Mouse (Mus musculus): ENCODE data around the gene Add2. TPM values are rescaled to one million over a fixed set of nuclear protein-coding genes. Genes with fewer than 3 reads are reported as not detected.

Add2 gene
- polyA plus RNA-seq, 1 experiment from 2014 or later, result 19.1 TPM

DNA sequence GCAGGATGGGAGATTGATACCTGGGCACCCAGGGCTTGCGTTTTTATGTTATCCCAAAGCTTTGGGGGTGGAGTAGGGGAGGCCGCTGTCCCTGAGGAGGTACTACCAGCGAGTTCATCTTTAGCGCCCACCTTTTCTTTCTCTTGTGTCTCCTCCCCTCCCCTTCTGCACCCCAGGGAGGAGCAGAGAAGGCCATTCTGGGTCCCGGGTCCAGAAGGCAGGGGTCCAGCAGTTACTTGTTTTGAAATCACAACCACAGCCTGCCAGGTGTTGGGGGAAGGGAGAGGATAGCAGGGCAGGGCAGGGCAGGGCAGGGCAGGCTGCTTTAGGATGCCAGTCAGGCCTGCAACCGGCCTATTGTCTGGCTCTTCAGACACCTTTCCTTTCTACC lies 837 bp downstream of the Add2 start:
- Histone ChIP-seq H3K27ac (replicated peaks; ENCODE audit: low read depth, low read length) (no peak overlapping the region), H3K9ac (replicated peaks; ENCODE audit: low read length) (peak overlapping the region; percentile 86), H3K4me2 (ENCODE audit: low read depth, low read length) (peak overlapping the region; percentile 95), H3K4me3 (ENCODE audit: low read depth, low read length) (peak overlapping the region; percentile 57), H3K4me1 (ENCODE audit: control insufficient read depth, insufficient read depth, low read length) (no peaks in the 10 kb centered on the region), H3K27me3 (ENCODE audit: control insufficient read depth, insufficient read depth, low read length) (no peaks in the 10 kb centered on the region; the same call in 1 of the 2 replicates), H3K36me3 (replicated peaks; ENCODE audit: control insufficient read depth, insufficient read depth, low read depth, low read length) (no peaks in the 10 kb centered on the region), H3K9me3 (replicated peaks; ENCODE audit: control insufficient read depth, low read length) (no peaks in the 10 kb centered on the region)
- no peak for ATAC-seq (replicated peaks; ENCODE audit: insufficient number of reproducible peaks, low FRiP score, low TSS enrichment, low read depth)
- WGBS, result 8% methylated on average over 6 of the region's 6 CpGs
- no peak for DNase-seq (ENCODE audit: low spot score)

DNA sequence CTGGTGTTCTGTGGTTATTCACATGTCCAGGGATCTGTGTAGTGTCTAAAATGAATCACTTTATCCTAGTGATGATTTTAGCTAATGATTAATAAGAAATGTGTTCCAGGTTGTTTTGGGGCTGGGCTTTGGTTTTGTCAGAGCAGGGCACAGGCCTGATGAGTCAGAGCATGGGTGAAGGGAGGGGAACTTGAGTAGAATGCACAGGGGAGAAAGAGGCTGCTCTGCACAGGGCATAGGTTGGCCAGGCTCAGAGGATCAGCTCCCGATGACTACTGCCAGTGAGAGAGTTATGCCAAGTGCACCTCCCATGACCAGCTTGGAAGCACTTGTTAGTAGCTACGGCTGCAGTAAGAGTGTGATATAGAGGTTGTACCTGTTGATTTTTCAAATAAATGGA lies 3.0 kb downstream of the Add2 start:
- H3K36me3 ChIP-seq (replicated peaks; ENCODE audit: control insufficient read depth, insufficient read depth, low read depth, low read length), result no peaks in the 10 kb centered on the region
- ATAC-seq (replicated peaks; ENCODE audit: insufficient number of reproducible peaks, low FRiP score, low TSS enrichment, low read depth), result no peak
- H3K4me3 ChIP-seq (ENCODE audit: low read depth, low read length), result no peak overlapping the region
- WGBS, result 96% methylated on average over 2 of the region's 2 CpGs
- no peak overlapping the region for H3K9ac ChIP-seq (replicated peaks; ENCODE audit: low read length)
- no peak overlapping the region for H3K4me2 ChIP-seq (ENCODE audit: low read depth, low read length)
- no peaks in the 10 kb centered on the region for H3K4me1 ChIP-seq (ENCODE audit: control insufficient read depth, insufficient read depth, low read length)
- no peak for DNase-seq (ENCODE audit: low spot score)
- H3K27me3 ChIP-seq (ENCODE audit: control insufficient read depth, insufficient read depth, low read length), result no peaks in the 10 kb centered on the region; the same call in 1 of the 2 replicates
- no peak overlapping the region for H3K27ac ChIP-seq (replicated peaks; ENCODE audit: low read depth, low read length)
- H3K9me3 ChIP-seq (replicated peaks; ENCODE audit: control insufficient read depth, low read length), result no peaks in the 10 kb centered on the region

DNA sequence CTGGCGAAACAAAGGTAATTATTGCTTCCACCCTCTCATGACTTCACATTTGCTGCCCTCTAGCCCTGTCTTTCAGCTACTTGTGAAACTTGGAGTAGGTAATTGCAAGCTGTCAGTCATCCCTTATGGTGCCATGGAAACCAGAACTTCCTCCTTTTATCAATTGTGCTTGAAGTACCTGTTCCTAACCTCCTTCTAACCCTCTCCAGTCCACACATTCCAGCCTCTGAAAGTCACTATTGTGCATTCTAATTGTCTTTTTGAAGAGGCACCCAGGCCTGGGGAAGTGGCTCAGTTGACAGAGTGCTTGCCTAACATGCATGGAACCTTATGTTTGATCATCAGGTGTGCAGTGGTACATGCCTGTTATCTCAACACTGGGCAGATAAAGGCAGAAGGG lies 5.2 kb downstream of the Add2 start:
- no peaks in the 10 kb centered on the region for H3K36me3 ChIP-seq (replicated peaks; ENCODE audit: control insufficient read depth, insufficient read depth, low read depth, low read length)
- DNase-seq (ENCODE audit: low spot score) (no peak), ATAC-seq (replicated peaks; ENCODE audit: insufficient number of reproducible peaks, low FRiP score, low TSS enrichment, low read depth) (no peak)
- no peak overlapping the region for H3K4me2 ChIP-seq (ENCODE audit: low read depth, low read length)
- H3K4me3 ChIP-seq (ENCODE audit: low read depth, low read length), result no peak overlapping the region
- 74% methylated on average over 1 of the region's 1 CpGs for WGBS
- H3K27me3 ChIP-seq (ENCODE audit: control insufficient read depth, insufficient read depth, low read length), result no peaks in the 10 kb centered on the region; the same call in 1 of the 2 replicates
- H3K9ac ChIP-seq (replicated peaks; ENCODE audit: low read length), result no peak overlapping the region
- no peak overlapping the region for H3K27ac ChIP-seq (replicated peaks; ENCODE audit: low read depth, low read length)
- H3K4me1 ChIP-seq (ENCODE audit: control insufficient read depth, insufficient read depth, low read length), result no peaks in the 10 kb centered on the region
- H3K9me3 ChIP-seq (replicated peaks; ENCODE audit: control insufficient read depth, low read length), result no peaks in the 10 kb centered on the region

DNA sequence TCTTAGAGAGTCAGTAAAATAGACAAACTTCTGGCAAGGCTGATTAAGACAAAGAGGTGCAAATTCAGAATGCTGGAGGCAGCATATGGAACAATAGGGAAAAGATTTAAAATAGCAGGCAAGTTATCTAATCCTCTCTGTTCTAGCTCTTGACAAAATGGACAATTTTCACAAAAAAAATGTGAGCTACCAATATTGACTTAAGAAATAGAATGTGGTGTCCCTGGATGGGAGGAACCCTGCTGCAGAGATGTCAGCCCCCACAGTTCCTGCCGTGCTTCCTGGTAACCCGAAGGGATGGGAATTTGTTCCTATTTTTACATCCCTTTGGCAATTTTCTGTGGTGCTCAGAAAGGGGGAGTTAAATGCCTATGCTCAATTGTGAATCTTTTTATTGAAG lies 10.4 kb downstream of the Add2 start:
- no peaks in the 10 kb centered on the region for H3K36me3 ChIP-seq (replicated peaks; ENCODE audit: control insufficient read depth, insufficient read depth, low read depth, low read length)
- WGBS, result 73% methylated on average over 2 of the region's 2 CpGs
- H3K4me2 ChIP-seq (ENCODE audit: low read depth, low read length), result no peak overlapping the region
- H3K4me1 ChIP-seq (ENCODE audit: control insufficient read depth, insufficient read depth, low read length), result no peaks in the 10 kb centered on the region
- H3K27me3 ChIP-seq (ENCODE audit: control insufficient read depth, insufficient read depth, low read length), result no peaks in the 10 kb centered on the region
- H3K9me3 ChIP-seq (replicated peaks; ENCODE audit: control insufficient read depth, low read length), result no peaks in the 10 kb centered on the region
- DNase-seq (ENCODE audit: low spot score) (no peak), ATAC-seq (replicated peaks; ENCODE audit: insufficient number of reproducible peaks, low FRiP score, low TSS enrichment, low read depth) (no peak)
- no peak overlapping the region for H3K27ac ChIP-seq (replicated peaks; ENCODE audit: low read depth, low read length)
- H3K9ac ChIP-seq (replicated peaks; ENCODE audit: low read length), result no peak overlapping the region
- no peak overlapping the region for H3K4me3 ChIP-seq (ENCODE audit: low read depth, low read length)

DNA sequence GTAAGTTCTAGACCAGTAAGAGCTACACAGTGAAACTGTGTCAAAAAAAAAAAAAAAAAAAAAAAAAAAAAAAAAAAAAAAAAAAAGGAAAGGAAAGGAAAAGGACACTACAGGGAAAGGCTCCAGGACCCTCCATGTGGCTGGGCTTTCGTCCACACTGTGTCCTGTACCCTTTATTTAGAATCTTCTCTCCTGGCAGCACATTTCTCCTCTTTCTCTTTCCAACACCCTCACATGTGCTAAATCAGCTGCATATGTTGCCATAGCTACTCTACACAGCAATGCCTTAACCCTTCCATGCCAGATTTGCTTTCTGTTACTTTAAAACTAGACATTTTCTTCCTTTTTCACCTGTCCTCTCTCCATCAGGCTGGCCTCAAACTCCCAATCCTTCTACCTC lies 11.7 kb downstream of the Add2 start:
- H3K36me3 ChIP-seq (replicated peaks; ENCODE audit: control insufficient read depth, insufficient read depth, low read depth, low read length), result no peaks in the 10 kb centered on the region
- no peaks in the 10 kb centered on the region for H3K27me3 ChIP-seq (ENCODE audit: control insufficient read depth, insufficient read depth, low read length)
- H3K4me3 ChIP-seq (ENCODE audit: low read depth, low read length), result no peak overlapping the region
- H3K27ac ChIP-seq (replicated peaks; ENCODE audit: low read depth, low read length), result no peak overlapping the region
- ATAC-seq (replicated peaks; ENCODE audit: insufficient number of reproducible peaks, low FRiP score, low TSS enrichment, low read depth), result no peak
- H3K9ac ChIP-seq (replicated peaks; ENCODE audit: low read length), result no peak overlapping the region
- H3K4me1 ChIP-seq (ENCODE audit: control insufficient read depth, insufficient read depth, low read length), result no peaks in the 10 kb centered on the region
- H3K9me3 ChIP-seq (replicated peaks; ENCODE audit: control insufficient read depth, low read length), result no peaks in the 10 kb centered on the region
- no peak overlapping the region for H3K4me2 ChIP-seq (ENCODE audit: low read depth, low read length)
- WGBS, result 44% methylated on average over 1 of the region's 1 CpGs
- DNase-seq (ENCODE audit: low spot score), result no peak

DNA sequence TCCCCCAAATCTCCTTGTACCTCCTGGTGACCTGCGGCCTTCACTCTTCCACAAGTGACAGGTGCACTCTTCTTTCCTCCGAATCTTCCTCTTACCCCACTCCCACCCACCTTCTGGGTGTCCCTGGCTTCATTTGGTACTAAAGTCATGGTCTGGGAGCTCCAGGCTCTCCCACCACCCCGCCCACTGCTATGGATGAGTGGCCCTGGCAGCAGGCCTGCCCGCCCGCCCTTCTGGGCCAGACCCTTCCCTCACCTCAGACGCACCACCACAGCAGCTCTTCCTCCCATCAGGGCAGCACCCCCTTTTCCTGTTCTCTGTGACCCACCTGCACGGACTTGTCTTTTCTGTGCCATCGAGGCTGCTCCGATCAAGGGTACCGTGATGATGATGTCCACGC lies 19.0 kb downstream of the Add2 start:
- Histone ChIP-seq H3K4me3 (ENCODE audit: low read depth, low read length) (no peak overlapping the region), H3K4me1 (ENCODE audit: control insufficient read depth, insufficient read depth, low read length) (no peaks in the 10 kb centered on the region), H3K27ac (replicated peaks; ENCODE audit: low read depth, low read length) (no peak overlapping the region), H3K36me3 (replicated peaks; ENCODE audit: control insufficient read depth, insufficient read depth, low read depth, low read length) (no peaks in the 10 kb centered on the region), H3K9ac (replicated peaks; ENCODE audit: low read length) (no peak overlapping the region), H3K9me3 (replicated peaks; ENCODE audit: control insufficient read depth, low read length) (no peaks in the 10 kb centered on the region), H3K4me2 (ENCODE audit: low read depth, low read length) (no peak overlapping the region), H3K27me3 (ENCODE audit: control insufficient read depth, insufficient read depth, low read length) (no peaks in the 10 kb centered on the region)
- DNase-seq (ENCODE audit: low spot score) (no peak), ATAC-seq (replicated peaks; ENCODE audit: insufficient number of reproducible peaks, low FRiP score, low TSS enrichment, low read depth) (no peak)
- WGBS, result 88% methylated on average over 11 of the region's 11 CpGs

DNA sequence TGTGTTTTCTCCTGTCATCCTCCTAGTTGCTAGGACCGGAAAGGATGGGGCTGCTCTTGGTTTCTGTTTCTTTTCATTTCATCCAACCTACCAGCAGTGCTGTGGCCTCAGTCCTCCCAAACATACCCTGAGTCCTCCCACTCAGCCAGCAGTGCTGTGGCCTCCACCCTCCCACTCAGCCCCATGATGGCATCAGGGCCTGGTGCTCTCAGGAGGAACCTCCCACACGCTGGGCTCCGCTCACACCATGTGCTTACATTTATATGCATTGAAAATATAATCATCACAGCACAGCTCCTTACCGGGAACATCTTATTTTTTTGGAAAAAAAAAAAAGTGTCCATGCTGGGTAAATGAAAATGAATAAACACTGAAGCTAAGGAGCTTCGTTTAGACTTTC lies 20.0 kb downstream of the Add2 start:
- 88% methylated on average over 5 of the region's 5 CpGs for WGBS
- ATAC-seq (replicated peaks; ENCODE audit: insufficient number of reproducible peaks, low FRiP score, low TSS enrichment, low read depth) (no peak), DNase-seq (ENCODE audit: low spot score) (no peak)
- Histone ChIP-seq H3K4me3 (ENCODE audit: low read depth, low read length) (no peak overlapping the region), H3K27me3 (ENCODE audit: control insufficient read depth, insufficient read depth, low read length) (no peaks in the 10 kb centered on the region), H3K36me3 (replicated peaks; ENCODE audit: control insufficient read depth, insufficient read depth, low read depth, low read length) (no peaks in the 10 kb centered on the region), H3K4me1 (ENCODE audit: control insufficient read depth, insufficient read depth, low read length) (no peaks in the 10 kb centered on the region), H3K9me3 (replicated peaks; ENCODE audit: control insufficient read depth, low read length) (no peaks in the 10 kb centered on the region), H3K27ac (replicated peaks; ENCODE audit: low read depth, low read length) (no peak overlapping the region), H3K4me2 (ENCODE audit: low read depth, low read length) (no peak overlapping the region), H3K9ac (replicated peaks; ENCODE audit: low read length) (no peak overlapping the region)

DNA sequence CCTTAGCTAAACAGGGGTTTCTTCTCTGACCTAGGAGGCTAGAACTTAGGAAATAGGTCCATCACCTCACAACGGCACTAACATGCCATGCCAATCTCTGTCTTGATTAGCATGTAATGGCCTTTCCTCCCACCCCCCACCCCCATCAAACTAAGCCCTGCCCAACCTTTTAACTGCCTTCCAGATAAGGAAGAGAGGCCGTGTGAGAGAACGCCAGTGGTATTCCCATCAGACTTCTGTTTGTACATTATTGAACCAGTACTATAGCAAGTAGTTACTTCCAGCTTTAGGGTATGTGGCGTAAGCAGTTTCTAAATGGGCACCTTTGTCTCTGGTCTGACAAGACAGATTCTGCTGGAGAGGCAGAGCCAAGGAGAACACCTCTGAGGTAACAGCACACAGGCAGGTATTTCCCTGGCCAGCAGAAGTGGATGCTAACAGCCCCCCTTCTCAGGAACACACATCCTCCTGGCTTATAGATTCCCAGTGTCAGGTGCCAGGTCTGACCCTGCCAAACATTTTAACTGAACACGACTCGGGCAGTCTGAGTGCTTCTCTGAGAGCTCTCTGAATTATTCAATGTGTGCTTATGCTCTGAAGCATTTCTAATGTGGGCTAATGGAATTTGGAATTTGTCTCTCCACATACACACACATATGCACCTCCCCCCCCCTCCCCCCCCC lies 22.2 kb downstream of the Add2 start:
- H3K9ac ChIP-seq (replicated peaks; ENCODE audit: low read length), result no peak overlapping the region
- WGBS, result 63% methylated on average over 6 of the region's 6 CpGs
- H3K36me3 ChIP-seq (replicated peaks; ENCODE audit: control insufficient read depth, insufficient read depth, low read depth, low read length), result no peaks in the 10 kb centered on the region
- no peaks in the 10 kb centered on the region for H3K4me1 ChIP-seq (ENCODE audit: control insufficient read depth, insufficient read depth, low read length)
- no peaks in the 10 kb centered on the region for H3K27me3 ChIP-seq (ENCODE audit: control insufficient read depth, insufficient read depth, low read length)
- no peak overlapping the region for H3K4me3 ChIP-seq (ENCODE audit: low read depth, low read length)
- ATAC-seq (replicated peaks; ENCODE audit: insufficient number of reproducible peaks, low FRiP score, low TSS enrichment, low read depth) (no peak), DNase-seq (ENCODE audit: low spot score) (no peak)
- no peak overlapping the region for H3K4me2 ChIP-seq (ENCODE audit: low read depth, low read length)
- no peak overlapping the region for H3K27ac ChIP-seq (replicated peaks; ENCODE audit: low read depth, low read length)
- no peaks in the 10 kb centered on the region for H3K9me3 ChIP-seq (replicated peaks; ENCODE audit: control insufficient read depth, low read length)

All from embryonic facial prominence, embryonic 11.5 days (tissue).